Mouse (Mus musculus) macrophage (primary cell): ENCODE measurements around the gene Wdr18. TPM values are rescaled to one million over a fixed set of nuclear protein-coding genes. Genes with fewer than 3 reads are reported as not detected.
"Not testable (repeated sequence)": the region's sequence is repeated elsewhere in the genome, so short reads cannot be mapped to it uniquely, and the experiment has no call there.

ENCODE experiments used
- H3K27ac ChIP-seq: fragments of 350-480 bp; formaldehyde crosslinking; 2 replicates; pipeline ENCODE4 v1.9.0; 2021
- H3K36me3 ChIP-seq: fragments of 350-480 bp; formaldehyde crosslinking; 2 replicates; pipeline ENCODE4 v1.9.0; 2021; ENCODE audit errors: inconsistent target
- H3K4me3 ChIP-seq: fragments of 350-480 bp; formaldehyde crosslinking; 2 replicates; pipeline ENCODE4 v1.9.0; 2021; ENCODE audit errors: inconsistent target
- H3K79me2 ChIP-seq: fragments of 350-480 bp; formaldehyde crosslinking; 2 replicates; pipeline ENCODE4 v1.9.0; 2021; ENCODE audit errors: inconsistent target
- WGBS: methylation state at CpG from one replicate; pipeline ENCODE4 v1.1.7; 2026; ENCODE audit warnings: inconsistent platforms; ENCODE audit not compliant: missing documents; 5-methylcytosine and 5-hydroxymethylcytosine counted together
- polyA plus RNA-seq: library from polyadenylated mRNA; stranded (reverse); fragments of 250-400 nt; gene quantifications from 3 replicates; pipeline ENCODE4 v1.2.4, GENCODE M21; 2018; ENCODE audit warnings: inconsistent platforms

The Wdr18 gene
- polyA plus RNA-seq, 1 experiment from 2014 or later: 11.4 TPM

- Histone ChIP-seq H3K4me3 (no peak overlapping the region), H3K36me3 (peaks cover 29% of the 10 kb centered on the region; the same call in 1 of the 2 replicates), H3K79me2 (peaks cover 55% of the 10 kb centered on the region; the same call in 1 of the 2 replicates), H3K27ac (no peak overlapping the region)
- 86% methylated on average over 6 of the region's 6 CpGs for WGBS
Observed at GRCm38 (mm10) chr10:79947502-79947901, 12.4 kb upstream of the Wdr18 start.

DNA sequence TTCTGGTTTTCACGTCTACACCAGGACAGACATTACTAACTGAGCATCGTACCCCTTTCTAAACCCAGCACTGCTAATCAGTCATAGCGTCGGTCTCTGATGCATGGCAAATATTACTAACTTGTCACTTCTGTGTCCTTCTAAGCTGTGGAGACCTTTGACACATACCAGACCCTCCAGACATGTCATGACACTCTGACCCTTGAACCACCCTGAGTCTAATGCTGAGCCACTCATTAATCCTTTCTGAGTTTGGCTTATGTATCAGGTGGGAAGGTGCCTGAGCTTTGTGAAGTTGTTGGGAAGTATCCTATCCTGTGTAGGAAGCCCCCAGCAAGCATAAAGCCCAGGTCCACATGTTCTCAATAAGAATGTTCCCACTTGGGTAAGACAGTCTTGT is 10.1 kb upstream of the Wdr18 start:
- H3K36me3 ChIP-seq: peaks cover 29% of the 10 kb centered on the region; the same call in 1 of the 2 replicates
- 95% methylated on average over 4 of the region's 4 CpGs for WGBS
- H3K79me2 ChIP-seq: peaks cover 31% of the 10 kb centered on the region; the same call in 1 of the 2 replicates
- H3K27ac ChIP-seq: no peak overlapping the region
- H3K4me3 ChIP-seq: no peak overlapping the region

DNA sequence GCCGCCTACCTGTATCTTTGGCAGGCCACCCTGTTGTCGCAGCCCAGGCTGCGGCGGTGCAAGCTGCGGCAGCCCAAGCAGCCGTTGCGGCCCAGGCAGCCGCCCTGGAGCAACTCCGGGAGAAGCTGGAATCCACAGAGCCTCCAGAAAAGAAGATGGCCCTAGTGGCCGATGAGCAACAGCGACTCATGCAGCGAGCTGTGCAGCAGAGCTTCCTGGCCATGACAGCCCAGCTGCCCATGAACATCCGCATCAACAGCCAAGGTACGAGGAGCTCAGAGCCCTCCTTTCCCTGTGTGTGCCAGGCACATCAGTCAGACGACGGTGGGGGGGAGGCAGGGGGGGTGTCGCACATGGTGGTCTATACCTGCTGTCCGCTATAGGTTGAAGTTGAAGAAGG is 9.3 kb upstream of the Wdr18 start:
- Histone ChIP-seq H3K27ac (no peak overlapping the region), H3K4me3 (no peak overlapping the region), H3K36me3 (peaks cover 29% of the 10 kb centered on the region; the same call in 1 of the 2 replicates), H3K79me2 (peaks cover 23% of the 10 kb centered on the region; the same call in 1 of the 2 replicates)
- WGBS: 94% methylated on average over 16 of the region's 18 CpGs

DNA sequence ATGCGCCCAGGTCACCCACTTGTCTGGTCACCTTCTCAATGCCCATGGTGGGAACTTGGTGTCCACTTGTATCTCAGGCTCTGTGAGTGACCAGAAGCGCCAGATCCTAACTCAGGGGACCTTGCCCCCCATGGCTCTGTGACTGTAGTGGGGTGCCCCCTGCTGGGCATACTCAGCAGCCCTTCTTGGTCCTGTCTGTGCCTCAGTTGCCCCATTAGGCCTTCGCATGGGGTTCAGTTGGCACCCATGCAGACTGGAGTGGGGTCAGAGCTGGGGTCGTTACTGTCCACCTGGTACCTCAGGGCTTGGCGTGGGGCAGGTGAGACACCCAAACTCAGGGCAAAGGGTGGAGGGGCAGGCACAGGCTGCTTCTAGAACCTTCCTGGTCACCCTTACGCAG is 6.0 kb upstream of the Wdr18 start:
- 77% methylated on average over 6 of the region's 6 CpGs for WGBS
- H3K27ac ChIP-seq: no peak overlapping the region
- H3K36me3 ChIP-seq: peaks cover 21% of the 10 kb centered on the region; the same call in 1 of the 2 replicates
- H3K4me3 ChIP-seq: no peak overlapping the region
- H3K79me2 ChIP-seq: no peaks in the 10 kb centered on the region

- Histone ChIP-seq H3K4me3 (no peak overlapping the region), H3K79me2 (no peaks in the 10 kb centered on the region), H3K36me3 (peaks cover 9% of the 10 kb centered on the region; the same call in 1 of the 2 replicates), H3K27ac (no peak overlapping the region)
- WGBS: 85% methylated on average over 9 of the region's 9 CpGs
Observed at GRCm38 (mm10) chr10:79955691-79956090, 4.3 kb upstream of the Wdr18 start.

GRCm38 (mm10) chr10:79956643-79957154 is 3.3 kb upstream of the Wdr18 start:
- Histone ChIP-seq H3K36me3 (no peaks in the 10 kb centered on the region; the same call in 1 of the 2 replicates), H3K4me3 (no peak overlapping the region), H3K27ac (no peak overlapping the region), H3K79me2 (0 out of 2 replicates have a peak, but pooled peaks cover under 1% of the 10 kb centered on the region)
- WGBS: 96% methylated on average over 4 of the region's 4 CpGs

DNA sequence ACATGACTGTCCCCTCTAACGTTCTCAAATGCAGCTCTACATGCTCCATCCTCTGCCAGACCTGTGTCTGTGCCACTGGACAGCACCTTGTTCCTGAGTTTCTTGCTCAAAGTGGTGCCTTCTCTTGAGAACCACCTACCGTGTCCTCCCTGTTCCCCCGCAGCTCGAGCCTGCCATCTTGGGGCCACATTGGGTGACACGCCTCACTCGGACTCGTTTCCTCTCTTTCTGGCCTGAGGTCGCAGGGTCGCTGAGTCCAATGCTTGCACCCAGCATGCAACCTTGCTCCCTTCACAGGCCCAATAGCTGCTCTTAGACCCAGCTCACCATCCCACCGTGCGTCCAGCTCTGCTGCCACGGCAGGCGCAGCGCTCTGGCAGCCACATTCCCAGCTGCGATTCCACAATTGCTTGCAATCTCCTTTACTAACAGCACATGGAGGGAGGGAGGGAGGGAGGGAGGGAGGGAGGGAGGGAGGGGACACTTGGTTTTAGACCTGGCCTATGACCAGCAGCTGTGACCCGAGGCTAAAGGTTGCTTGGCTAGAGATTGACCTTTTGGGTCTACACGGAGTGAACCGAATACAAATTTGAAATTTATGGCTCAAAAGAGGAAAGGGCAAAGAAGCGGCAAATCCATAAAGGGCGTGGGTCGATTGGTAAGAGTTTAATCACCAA is 1.7 kb upstream of the Wdr18 start:
- Histone ChIP-seq H3K27ac (no peak overlapping the region), H3K4me3 (no peak overlapping the region), H3K79me2 (peaks cover 17% of the 10 kb centered on the region), H3K36me3 (peaks cover 7% of the 10 kb centered on the region; the same call in 1 of the 2 replicates)
- WGBS: 26% methylated on average over 15 of the region's 21 CpGs

DNA sequence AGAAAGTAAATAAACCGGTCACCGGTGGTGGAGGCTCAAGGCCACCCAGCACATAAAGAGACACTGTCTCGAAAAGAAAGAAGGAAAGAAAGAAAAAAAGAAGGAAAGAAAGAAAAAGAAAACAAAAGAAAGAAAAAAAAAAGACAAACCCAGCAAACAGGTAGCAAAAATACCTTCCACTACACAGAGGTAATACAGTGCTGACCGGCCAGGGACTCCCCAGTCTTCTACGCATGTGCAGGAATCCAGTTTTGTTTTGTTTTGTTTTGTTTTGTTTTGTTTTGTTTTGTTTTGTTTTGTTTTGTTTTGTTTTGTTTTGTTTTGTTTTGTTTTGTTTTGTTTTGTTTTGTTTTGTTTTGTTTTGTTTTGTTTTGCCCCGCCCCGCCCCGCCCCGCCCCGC is 540 bp upstream of the Wdr18 start:
- H3K4me3 ChIP-seq, H3K27ac ChIP-seq: not testable (repeated sequence)
- Histone ChIP-seq H3K79me2 (peaks cover 17% of the 10 kb centered on the region), H3K36me3 (peaks cover 14% of the 10 kb centered on the region; the same call in 1 of the 2 replicates)
- 53% methylated on average over 5 of the region's 10 CpGs for WGBS

GRCm38 (mm10) chr10:79960671-79961294 is 831 bp downstream of the Wdr18 start:
- H3K4me3 ChIP-seq: peak overlapping the region; percentile 67
- peaks cover 17% of the 10 kb centered on the region for H3K79me2 ChIP-seq
- 22% methylated on average over 10 of the region's 10 CpGs for WGBS
- peaks cover 28% of the 10 kb centered on the region; the same call in 1 of the 2 replicates for H3K36me3 ChIP-seq
- peak overlapping the region; percentile 87 for H3K27ac ChIP-seq

- Histone ChIP-seq H3K36me3 (peaks cover 55% of the 10 kb centered on the region), H3K79me2 (peaks cover 17% of the 10 kb centered on the region), H3K27ac (no peak overlapping the region), H3K4me3 (no peak overlapping the region)
- 100% methylated on average over 4 of the region's 7 CpGs for WGBS
Observed at GRCm38 (mm10) chr10:79964727-79965126, 4.8 kb downstream of the Wdr18 start.

DNA sequence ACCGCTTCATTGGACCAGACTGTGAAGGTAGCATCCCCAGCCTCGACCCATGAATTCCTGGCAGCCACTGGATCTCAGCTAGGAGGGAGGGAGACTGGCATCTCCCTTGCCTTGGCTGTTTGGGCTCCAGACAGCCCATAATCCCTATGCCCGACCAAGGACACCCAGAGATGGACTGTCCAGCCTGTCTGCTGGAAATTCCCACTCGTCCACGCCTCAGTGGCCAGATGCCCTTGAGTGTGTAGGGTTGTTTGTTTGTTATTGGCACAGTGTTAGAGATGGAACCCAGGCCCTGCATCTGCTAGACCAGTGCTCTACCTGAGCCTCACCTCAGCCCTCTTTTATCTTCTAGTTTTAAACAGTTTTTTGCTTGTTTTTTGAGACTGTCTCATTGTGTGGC is 5.4 kb downstream of the Wdr18 start:
- Histone ChIP-seq H3K4me3 (no peak overlapping the region), H3K79me2 (peaks cover 17% of the 10 kb centered on the region), H3K36me3 (peaks cover 55% of the 10 kb centered on the region), H3K27ac (no peak overlapping the region)
- 95% methylated on average over 5 of the region's 5 CpGs for WGBS

DNA sequence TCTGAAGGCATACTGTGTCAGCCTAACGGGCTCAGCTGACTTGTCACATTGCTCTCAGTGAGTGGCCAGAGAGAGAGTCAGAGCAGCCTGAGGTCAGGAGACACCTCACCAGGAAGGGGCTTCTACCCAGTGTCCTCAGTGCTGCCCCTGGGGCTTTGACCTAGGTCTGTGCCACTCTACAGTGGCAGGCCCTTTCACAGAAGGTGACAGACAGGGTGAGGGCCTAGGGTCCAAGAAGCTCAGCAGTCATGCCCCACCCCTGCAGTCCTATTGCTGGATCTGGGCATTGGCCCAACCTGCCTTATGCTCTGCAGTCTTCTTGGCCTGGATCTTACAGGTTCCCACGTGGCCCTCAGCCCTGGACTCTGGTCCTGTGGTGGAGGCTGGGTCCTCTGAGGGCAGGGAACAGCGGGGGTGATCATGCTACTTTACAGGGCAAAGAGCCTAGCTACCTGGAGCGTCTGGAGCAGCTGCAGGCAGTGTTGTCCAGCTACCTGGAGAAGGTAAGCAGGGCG is 7.0 kb downstream of the Wdr18 start:
- WGBS: 97% methylated on average over 5 of the region's 5 CpGs
- H3K36me3 ChIP-seq: peaks cover 55% of the 10 kb centered on the region
- no peak overlapping the region for H3K27ac ChIP-seq

GRCm38 (mm10) chr10:79968181-79968580 is 8.2 kb downstream of the Wdr18 start:
- peaks cover 48% of the 10 kb centered on the region for H3K36me3 ChIP-seq
- peaks cover 1% of the 10 kb centered on the region; the same call in 1 of the 2 replicates for H3K79me2 ChIP-seq
- H3K4me3 ChIP-seq: no peak overlapping the region
- 92% methylated on average over 1 of the region's 1 CpGs for WGBS
- no peak overlapping the region for H3K27ac ChIP-seq

More for the DNA sequence above, 7.0 kb downstream of the Wdr18 start:
- Histone ChIP-seq H3K79me2 (peaks cover 14% of the 10 kb centered on the region), H3K4me3 (no peak overlapping the region)

GRCm38 (mm10) chr10:79969124-79969568 is 9.2 kb downstream of the Wdr18 start:
- H3K4me3 ChIP-seq: no peak overlapping the region
- H3K27ac ChIP-seq: no peak overlapping the region
- 76% methylated on average over 3 of the region's 3 CpGs for WGBS
- peaks cover 43% of the 10 kb centered on the region for H3K36me3 ChIP-seq
- no peaks in the 10 kb centered on the region for H3K79me2 ChIP-seq
